1 mouse cellular context compared by ENCODE assay signal in genomic region chr11:84869537-84870232, GRCm38 (mm10).
TF ChIP-seq lines count a peak whose summit lies in the region.

No protein-coding gene starts in this region.

TF ChIP-seq in CH12.LX, 34 proteins besides CTCF, POLR2A, EP300 and RAD21:
- TF ChIP-seq MAX (IDR thresholded peaks at IDR 0.05; ENCODE audit: low read length) (peak; percentile 29; the same call in 1 of the 2 replicates), RCOR1 (conservative IDR thresholded peaks at IDR 0.05; ENCODE audit: low read depth, low read length) (no peak), SMC3 (IDR thresholded peaks at IDR 0.05; ENCODE audit: low read depth, low read length) (no peak), SIN3A (IDR thresholded peaks at IDR 0.05; ENCODE audit: low read length) (peak; percentile 81), TBP (conservative IDR thresholded peaks at IDR 0.05; ENCODE audit: low read depth, low read length) (peak; percentile 37; the same call in 1 of the 2 replicates), UBTF (IDR thresholded peaks at IDR 0.05; ENCODE audit: low read depth, low read length) (peak; percentile 62), JUND (conservative IDR thresholded peaks at IDR 0.05; ENCODE audit: low read depth, low read length) (no peak), USF1 (IDR thresholded peaks at IDR 0.05; ENCODE audit: low read depth, low read length) (no peak), ELF1 (IDR thresholded peaks at IDR 0.05; ENCODE audit: low read depth, low read length) (peak; percentile 53; the same call in 1 of the 2 replicates), MYC (IDR thresholded peaks at IDR 0.05; ENCODE audit: low read depth, low read length) (0 out of 2 replicates have a peak, but pooled peaks have one; percentile 31), CHD2 (IDR thresholded peaks at IDR 0.05; ENCODE audit: low read length) (peak; percentile 93), MAZ (IDR thresholded peaks at IDR 0.05; ENCODE audit: low read depth, low read length) (peak; percentile 99), ZC3H11A (IDR thresholded peaks at IDR 0.05; ENCODE audit: low read depth, low read length) (peak; percentile 92), ZKSCAN1 (IDR thresholded peaks at IDR 0.05; ENCODE audit: borderline replicate concordance, low read depth, low read length) (no peak), ZMIZ1 (IDR thresholded peaks at IDR 0.05; ENCODE audit: low read depth, low read length) (no peak), MEF2A (IDR thresholded peaks at IDR 0.05; ENCODE audit: borderline replicate concordance, low read depth, low read length) (no peak), NELFE (IDR thresholded peaks at IDR 0.05; ENCODE audit: low read depth, low read length) (peak; percentile 53), HCFC1 (IDR thresholded peaks at IDR 0.05; ENCODE audit: low read depth, low read length) (peak; percentile 79), NRF1 (IDR thresholded peaks at IDR 0.05; ENCODE audit: low read depth, low read length) (no peak), USF2 (conservative IDR thresholded peaks at IDR 0.05; ENCODE audit: low read depth, low read length) (no peak), GABPA (IDR thresholded peaks at IDR 0.05; ENCODE audit: insufficient replicate concordance, low read depth, low read length) (no peak; the same call in 1 of the 2 replicates), JUN (IDR thresholded peaks at IDR 0.05; ENCODE audit: insufficient read depth, low read depth, low read length) (no peak), TCF12 (IDR thresholded peaks at IDR 0.05; ENCODE audit: low read depth, low read length) (peak; percentile 83), ETS1 (conservative IDR thresholded peaks at IDR 0.05; ENCODE audit: low read depth, low read length) (no peak; the same call in 1 of the 2 replicates), CHD1 (IDR thresholded peaks at IDR 0.05; ENCODE audit: low read depth, low read length) (no peak), ZNF384 (IDR thresholded peaks at IDR 0.05; ENCODE audit: low read depth, low read length) (peak; percentile 4; the same call in 1 of the 2 replicates), KAT2A (IDR thresholded peaks at IDR 0.05; ENCODE audit: insufficient replicate concordance, low read length) (no peak), POLR2AphosphoS2 (IDR thresholded peaks at IDR 0.05; ENCODE audit: low read depth, low read length) (no peak; the same call in 1 of the 2 replicates), BHLHE40 (IDR thresholded peaks at IDR 0.05; ENCODE audit: low read depth, low read length) (peak; percentile 51)
